Mouse (Mus musculus): ENCODE results near the gene Gsdmc3. TPM values are rescaled to one million over a fixed set of nuclear protein-coding genes. Genes with fewer than 3 reads are reported as not detected.
"Not testable (repeated sequence)": the region's sequence is repeated elsewhere in the genome, so short reads cannot be mapped to it uniquely, and the experiment has no call there.

Gene Gsdmc3
- not detected for total RNA-seq (2021)

DNA sequence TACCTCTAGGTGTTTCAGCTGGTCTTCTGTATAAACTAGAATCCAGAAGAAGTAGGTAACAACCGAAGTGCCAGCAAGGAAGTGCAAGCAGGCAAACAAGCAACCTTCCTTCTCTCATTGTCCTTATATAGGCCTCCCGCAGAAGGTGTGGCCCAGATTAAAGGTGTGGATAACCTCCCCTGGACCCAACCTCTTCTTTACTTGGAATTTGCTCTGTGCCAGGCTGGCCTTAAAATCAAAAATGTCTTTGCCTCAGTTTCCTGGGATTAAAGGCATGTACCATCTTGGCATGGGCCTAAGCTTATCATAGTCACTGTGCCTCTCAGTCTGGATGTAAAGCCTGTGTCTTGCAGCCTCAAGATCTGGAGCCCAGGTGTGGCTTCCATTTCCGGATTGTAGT lies at the start of gene Gsdmc3:
Gene Gsdmc3 (minus strand): TSS at position 101 of the 400 bp plus-strand sequence.
- not testable (repeated sequence) for DNase-seq (ENCODE audit: extremely low spot score in 1 of 2, low spot score in 1 of 2)

DNA sequence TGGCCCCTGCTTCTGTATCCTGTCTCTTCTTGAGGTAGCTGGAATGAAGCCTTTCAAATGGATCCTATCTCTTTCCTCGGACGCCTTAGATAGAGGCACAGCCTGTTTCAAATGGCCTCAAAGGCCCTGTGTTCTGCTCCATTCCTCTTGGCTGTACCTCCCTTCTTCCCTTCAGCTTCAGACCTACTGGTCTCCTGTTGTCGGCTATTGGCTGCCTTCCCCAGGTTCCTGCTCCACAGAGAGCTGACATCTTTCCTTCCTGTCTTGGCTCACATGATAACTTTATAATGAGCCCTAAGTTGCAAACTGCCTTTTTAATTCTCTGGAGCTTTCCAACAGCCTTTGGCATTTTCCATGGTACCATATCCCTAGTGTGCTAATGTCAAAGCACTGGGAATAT lies 47.8 kb upstream of the Gsdmc3 start:
- DNase-seq (ENCODE audit: extremely low spot score in 1 of 2, low spot score in 1 of 2) = no peak

DNA sequence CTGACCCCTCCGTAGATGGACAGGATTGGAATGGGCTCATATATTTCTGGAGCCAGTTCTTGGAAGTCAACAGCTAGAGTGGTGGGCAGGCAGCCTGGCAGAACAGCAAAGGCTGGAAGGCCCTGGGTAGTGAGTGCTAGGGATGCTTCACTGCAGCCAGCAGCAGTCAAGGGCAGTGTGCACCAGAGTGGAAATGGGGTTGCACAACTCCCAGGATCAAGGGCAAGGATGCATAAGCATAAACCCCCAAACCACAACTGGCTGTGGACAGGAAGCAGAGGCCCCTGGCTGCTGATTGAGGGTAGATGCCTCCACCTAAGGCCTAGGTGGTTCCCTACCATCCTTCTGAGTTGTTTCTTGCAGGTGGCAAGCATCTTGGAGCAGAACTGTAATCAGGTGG lies 46.1 kb upstream of the Gsdmc3 start:
- DNase-seq (ENCODE audit: extremely low spot score in 1 of 2, low spot score in 1 of 2) = no peak

DNA sequence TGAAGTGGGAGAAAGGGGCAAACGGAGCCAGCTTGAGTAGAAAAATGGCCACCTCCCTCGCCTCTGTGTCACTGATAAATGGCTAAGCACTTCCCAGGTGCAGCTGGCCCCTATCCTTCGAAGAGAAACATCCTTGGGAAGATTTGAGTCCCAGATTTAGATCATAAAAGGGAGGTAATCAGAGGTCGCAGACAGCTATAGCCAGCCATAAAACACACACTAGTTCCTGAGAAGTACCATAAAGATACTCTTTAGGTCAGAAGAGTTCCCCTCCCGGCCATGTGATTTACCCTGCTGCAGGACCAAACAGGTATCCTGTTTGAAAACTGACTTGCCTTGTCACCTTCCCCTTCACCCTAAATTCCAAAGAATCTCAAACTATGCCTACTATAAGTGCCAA lies 43.3 kb upstream of the Gsdmc3 start:
- not testable (repeated sequence) for DNase-seq (ENCODE audit: extremely low spot score in 1 of 2, low spot score in 1 of 2)

DNA sequence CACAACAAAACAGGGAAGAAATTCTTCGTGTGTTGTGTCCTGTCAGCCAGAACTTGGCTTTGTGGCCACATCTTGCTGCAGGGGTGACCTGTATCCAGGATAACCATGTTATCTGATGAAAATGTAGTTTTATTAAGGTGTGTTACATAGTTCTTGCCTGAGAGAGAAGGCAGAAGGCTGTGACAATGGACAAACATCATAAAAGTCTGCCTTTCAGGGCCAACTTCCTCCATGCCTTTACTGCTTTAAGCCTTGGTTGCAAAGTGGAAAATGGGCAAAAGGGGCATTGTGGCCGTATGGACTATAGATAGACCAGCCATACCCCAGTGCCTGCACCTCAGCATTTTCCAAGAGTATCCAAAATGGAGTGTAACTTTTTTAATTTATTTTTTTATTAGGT lies 41.4 kb upstream of the Gsdmc3 start:
- not testable (repeated sequence) for DNase-seq (ENCODE audit: extremely low spot score in 1 of 2, low spot score in 1 of 2)

DNA sequence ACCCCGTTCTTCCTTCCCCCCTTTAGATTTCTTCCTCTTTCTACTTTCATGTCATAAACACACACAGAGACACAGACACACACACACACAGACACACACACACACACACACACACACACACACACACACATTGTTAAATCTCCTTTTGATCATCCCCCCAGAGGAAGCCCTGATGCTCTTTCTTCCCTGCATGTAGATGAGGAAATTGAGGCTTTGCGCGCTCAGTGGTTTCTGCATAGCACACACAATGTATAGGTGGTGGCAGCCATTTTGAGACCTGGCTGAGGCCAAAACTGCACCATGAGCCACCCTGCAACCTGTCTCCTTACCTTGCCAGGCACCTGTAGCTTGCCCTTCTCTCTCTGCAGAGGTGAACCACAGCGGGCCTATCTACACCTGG lies 38.2 kb upstream of the Gsdmc3 start:
- not testable (repeated sequence) for DNase-seq (ENCODE audit: extremely low spot score in 1 of 2, low spot score in 1 of 2)

DNA sequence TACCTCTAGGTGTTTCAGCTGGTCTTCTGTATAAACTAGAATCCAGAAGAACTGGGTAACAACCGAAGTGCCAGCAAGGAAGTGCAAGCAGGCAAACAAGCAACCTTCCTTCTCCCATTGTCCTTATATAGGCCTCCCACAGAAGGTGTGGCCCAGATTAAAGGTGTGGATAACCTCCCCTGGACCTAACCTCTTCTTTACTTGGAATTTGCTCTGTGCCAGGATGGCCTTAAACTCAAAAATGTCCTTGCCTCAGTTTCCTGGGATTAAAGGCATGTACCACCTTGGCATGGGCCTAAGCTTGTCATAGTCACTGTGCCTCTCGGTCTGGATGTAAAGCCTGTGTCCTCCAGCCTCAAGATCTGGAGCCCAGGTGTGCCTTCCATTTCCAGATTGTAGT lies 33.8 kb upstream of the Gsdmc3 start, which contains the start of gene Gsdmc4:
Gene Gsdmc4 (minus strand): TSS at position 101 of the 400 bp plus-strand sequence.
- not testable (repeated sequence) for DNase-seq (ENCODE audit: extremely low spot score in 1 of 2, low spot score in 1 of 2)

DNA sequence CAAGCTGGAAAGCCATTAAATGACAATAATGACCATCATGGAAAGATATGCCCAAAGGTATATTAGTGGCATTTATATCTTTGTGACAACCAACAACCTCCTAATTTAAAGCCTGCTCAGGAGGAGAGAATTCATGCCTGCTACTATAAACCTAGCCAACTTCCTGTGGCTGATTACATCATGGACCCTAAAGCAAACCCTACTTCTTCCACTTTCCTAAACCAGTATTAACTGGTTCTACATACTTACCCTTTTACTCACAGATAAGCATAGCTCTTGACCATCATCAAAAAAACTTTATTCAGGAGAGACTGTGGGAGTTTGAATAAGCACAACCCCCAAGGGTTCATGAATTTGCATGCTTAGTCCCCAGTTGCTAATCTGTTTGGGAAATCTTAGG lies 31.5 kb upstream of the Gsdmc3 start:
- DNase-seq (ENCODE audit: extremely low spot score in 1 of 2, low spot score in 1 of 2) = not testable (repeated sequence)

DNA sequence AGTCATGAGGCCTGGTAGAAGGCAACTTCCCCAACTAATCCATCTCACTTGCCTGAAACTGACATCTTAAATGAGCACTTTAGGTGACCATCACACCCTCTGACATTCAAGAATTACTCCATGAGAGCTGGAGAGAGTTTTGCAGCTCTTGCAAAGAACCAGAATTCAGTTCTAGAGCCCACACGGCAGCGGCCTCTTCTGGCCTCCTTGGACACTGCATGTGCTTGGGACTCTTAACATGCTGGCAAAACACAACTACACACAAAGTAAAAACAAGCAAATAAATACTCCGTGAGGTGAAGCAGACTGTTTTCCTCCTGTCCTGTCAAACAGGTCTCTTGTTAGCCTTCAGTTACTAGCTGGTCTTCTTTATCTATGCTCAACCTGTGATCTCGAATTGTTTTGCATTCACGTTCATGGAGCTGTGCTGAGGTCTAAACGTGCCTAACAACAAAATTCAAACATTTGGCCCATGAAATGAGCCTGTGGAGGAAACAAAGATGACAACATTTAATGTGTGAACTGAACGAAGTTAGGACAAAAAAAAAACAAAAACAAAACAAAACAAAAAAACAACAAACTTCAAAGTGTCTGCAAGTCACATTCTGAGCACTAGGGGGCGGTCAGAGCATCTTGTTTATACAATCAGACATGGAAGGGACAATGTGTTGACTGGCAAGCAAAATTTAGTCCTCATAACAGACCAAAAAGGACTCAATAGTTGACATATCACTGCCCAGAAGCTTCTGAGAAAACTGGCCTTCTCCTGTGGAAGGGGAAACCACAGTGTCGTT lies 17.4 kb upstream of the Gsdmc3 start:
- DNase-seq (ENCODE audit: extremely low spot score in 1 of 2, low spot score in 1 of 2) = peak in 1 of 2 experiments; percentile 45

DNA sequence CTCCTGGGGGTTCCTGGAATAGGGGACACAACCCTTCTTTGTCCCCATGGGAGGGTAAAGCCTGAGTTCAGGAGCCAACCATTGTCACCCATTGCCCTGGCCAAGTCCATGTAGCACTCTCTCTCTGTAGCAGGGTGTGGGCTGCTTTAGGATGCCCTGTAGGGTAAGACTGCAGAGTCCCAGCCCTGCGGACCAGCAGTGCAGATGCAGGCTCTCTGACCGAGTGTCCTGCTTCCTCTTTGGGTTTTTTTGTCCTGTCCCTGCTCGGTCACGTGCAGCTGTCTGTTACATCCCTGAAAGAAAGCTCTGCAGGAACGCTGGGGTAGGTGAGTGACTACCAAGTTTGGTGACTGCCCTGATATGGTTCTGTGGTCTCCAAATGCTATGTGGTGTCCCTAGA lies 10.1 kb upstream of the Gsdmc3 start:
- DNase-seq (ENCODE audit: extremely low spot score in 1 of 2, low spot score in 1 of 2) = not testable (repeated sequence)

DNA sequence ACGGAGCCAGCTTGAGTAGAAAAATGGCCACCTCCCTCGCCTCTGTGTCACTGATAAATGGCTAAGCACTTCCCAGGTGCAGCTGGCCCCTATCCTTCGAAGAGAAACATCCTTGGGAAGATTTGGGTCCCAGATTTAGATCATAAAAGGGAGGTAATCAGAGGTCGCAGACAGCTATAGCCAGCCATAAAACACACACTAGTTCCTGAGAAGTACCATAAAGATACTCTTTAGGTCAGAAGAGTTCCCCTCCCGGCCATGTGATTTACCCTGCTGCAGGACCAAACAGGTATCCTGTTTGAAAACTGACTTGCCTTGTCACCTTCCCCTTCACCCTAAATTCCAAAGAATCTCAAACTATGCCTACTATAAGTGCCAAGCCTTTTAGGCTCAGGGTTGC lies 9.6 kb upstream of the Gsdmc3 start:
- DNase-seq (ENCODE audit: extremely low spot score in 1 of 2, low spot score in 1 of 2) = not testable (repeated sequence)

DNA sequence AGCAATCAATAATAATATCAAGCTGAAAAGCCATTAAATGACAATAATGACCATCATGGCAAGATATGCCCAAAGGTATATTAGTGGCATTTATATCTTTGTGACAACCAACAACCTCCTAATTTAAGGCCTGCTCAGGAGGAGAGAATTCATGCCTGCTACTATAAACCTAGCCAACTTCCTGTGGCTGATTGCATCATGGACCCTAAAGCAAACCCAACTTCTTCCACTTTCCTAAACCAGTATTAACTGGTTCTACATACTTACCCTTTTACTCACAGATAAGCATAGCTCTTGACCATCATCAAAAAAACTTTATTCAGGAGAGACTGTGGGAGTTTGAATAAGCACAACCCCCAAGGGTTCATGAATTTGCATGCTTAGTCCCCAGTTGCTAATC lies 2.2 kb downstream of the Gsdmc3 start:
- DNase-seq (ENCODE audit: extremely low spot score in 1 of 2, low spot score in 1 of 2) = not testable (repeated sequence)

DNA sequence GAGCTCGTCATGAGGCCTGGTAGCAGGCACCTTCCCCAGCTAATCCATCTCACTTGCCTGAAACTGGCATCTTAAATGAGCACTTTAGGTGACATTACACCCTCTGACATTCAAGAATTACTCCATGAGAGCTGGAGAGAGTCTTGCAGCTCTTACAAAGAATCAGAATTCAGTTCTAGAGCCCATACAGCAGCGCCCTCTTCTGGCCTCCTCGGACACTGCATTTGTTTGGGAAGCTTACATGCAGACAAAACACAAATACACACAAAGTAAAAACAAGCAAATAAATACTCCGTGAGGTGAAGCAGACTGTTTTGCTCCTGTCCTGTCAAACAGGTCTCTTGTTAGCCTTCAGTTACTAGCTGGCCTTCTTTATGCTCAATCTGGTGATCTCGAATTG lies 16.4 kb downstream of the Gsdmc3 start:
- peak in 1 of 2 experiments; percentile 19 for DNase-seq (ENCODE audit: extremely low spot score in 1 of 2, low spot score in 1 of 2)

Other genes with a start within 250 kb of the Gsdmc3 start
- gene Gsdmc2, start 33.4 kb downstream of the Gsdmc3 start, total RNA-seq (2021) = not detected
- not detected for gene Gsdmc4, start 33.7 kb upstream of the Gsdmc3 start, total RNA-seq (2021)
- 100 to 1,000 TPM; 132 to 134 TPM for gene Fam49b, start 181.9 kb upstream of the Gsdmc3 start, total RNA-seq (2021)